Mouse (Mus musculus): ENCODE measurements around the gene Rictor.

GRCm38 (mm10) chr15:6733076-6733475 lies 24.9 kb downstream of the Rictor start:
- TF ChIP-seq GATA1 (IDR thresholded peaks at IDR 0.05; ENCODE audit: low read length) (no peak), TAL1 (IDR thresholded peaks at IDR 0.05; ENCODE audit: low read length) (no peak)
